Mouse (Mus musculus) heart, embryonic 16.5 days (tissue): ENCODE measurements around the gene Syngap1. TPM values are rescaled to one million over a fixed set of nuclear protein-coding genes. Genes with fewer than 3 reads are reported as not detected.

Experiments
- ATAC-seq: fragments of 200-750 bp; cut with Nextera tagmentation; replicated peaks from 2 replicates; pipeline ENCODE4 v1.8.0; 2017; ENCODE audit warnings: moderate number of reproducible peaks; ENCODE audit not compliant: insufficient read depth, low FRiP score; ENCODE audit errors: extremely low read depth
- H3K27ac ChIP-seq: fragments of 300-500 bp; sonication (generic); 2 replicates; pipeline ENCODE4 v1.5.1; 2014; ENCODE audit warnings: mild to moderate bottlenecking, low read length, control low read depth, moderate library complexity
- H3K27me3 ChIP-seq: fragments of 300-500 bp; sonication (generic); 2 replicates; pipeline ENCODE4 v1.6.1; 2014; ENCODE audit warnings: low read length, mixed read lengths; ENCODE audit not compliant: control insufficient read depth, insufficient read depth
- H3K36me3 ChIP-seq: fragments of 300-500 bp; sonication (generic); 2 replicates; pipeline ENCODE4 v1.6.1; 2014; ENCODE audit not compliant: control insufficient read depth, insufficient read depth
- H3K4me1 ChIP-seq: fragments of 300-500 bp; sonication (generic); 2 replicates; pipeline ENCODE4 v1.6.1; 2014; ENCODE audit warnings: low read length, mixed read lengths; ENCODE audit not compliant: control insufficient read depth, insufficient read depth
- H3K4me2 ChIP-seq: fragments of 300-500 bp; sonication (generic); 2 replicates; pipeline ENCODE4 v1.6.1; 2014; ENCODE audit warnings: low read depth, mild to moderate bottlenecking, control low read depth, low read length
- H3K4me3 ChIP-seq: fragments of 300-500 bp; sonication (generic); 2 replicates; pipeline ENCODE4 v1.5.1; 2014; ENCODE audit warnings: mild to moderate bottlenecking, control low read depth, low read length
- H3K9ac ChIP-seq: fragments of 300-500 bp; sonication (generic); 2 replicates; pipeline ENCODE4 v1.6.1; 2014; ENCODE audit warnings: low read length, control low read depth
- H3K9me3 ChIP-seq: fragments of 300-500 bp; sonication (generic); replicated peaks from 2 replicates; pipeline ENCODE4 v1.6.1; 2016; ENCODE audit warnings: low read length; ENCODE audit not compliant: control insufficient read depth
- WGBS: fragments of 180-500 bp; shearing (Covaris S2); extraction: QIAGEN DNeasy Blood & Tissue Kit; methylation state at CpG from one replicate; pipeline ENCODE4 v1.1.7; 2014; 5-methylcytosine and 5-hydroxymethylcytosine counted together
- polyA plus RNA-seq: library from polyadenylated mRNA; unstranded; fragments of >200 nt; fragmentation: Nextera tagmentation; extraction: Ambion mirVana; gene quantifications from 2 replicates; pipeline ENCODE4 v1.2.1, GENCODE M21; 2015

Gene Syngap1
- polyA plus RNA-seq, 1 experiment from 2014 or later: 1.2 TPM

- H3K9me3 ChIP-seq: no peaks in the 10 kb centered on the region
- H3K4me2 ChIP-seq: peak overlapping the region; percentile 59
- peak overlapping the region; percentile 29 for H3K4me3 ChIP-seq
- peak; percentile 25; the same call in 1 of the 2 replicates for ATAC-seq
- 3% methylated on average over 10 of the region's 11 CpGs for WGBS
- peaks cover 51% of the 10 kb centered on the region for H3K4me1 ChIP-seq
- no peaks in the 10 kb centered on the region for H3K27me3 ChIP-seq
- no peaks in the 10 kb centered on the region for H3K36me3 ChIP-seq
- H3K9ac ChIP-seq: peak overlapping the region; percentile 55
- H3K27ac ChIP-seq: no peak overlapping the region
Measured at GRCm38 (mm10) chr17:26951406-26951805, 10.4 kb downstream of the Syngap1 start.

DNA sequence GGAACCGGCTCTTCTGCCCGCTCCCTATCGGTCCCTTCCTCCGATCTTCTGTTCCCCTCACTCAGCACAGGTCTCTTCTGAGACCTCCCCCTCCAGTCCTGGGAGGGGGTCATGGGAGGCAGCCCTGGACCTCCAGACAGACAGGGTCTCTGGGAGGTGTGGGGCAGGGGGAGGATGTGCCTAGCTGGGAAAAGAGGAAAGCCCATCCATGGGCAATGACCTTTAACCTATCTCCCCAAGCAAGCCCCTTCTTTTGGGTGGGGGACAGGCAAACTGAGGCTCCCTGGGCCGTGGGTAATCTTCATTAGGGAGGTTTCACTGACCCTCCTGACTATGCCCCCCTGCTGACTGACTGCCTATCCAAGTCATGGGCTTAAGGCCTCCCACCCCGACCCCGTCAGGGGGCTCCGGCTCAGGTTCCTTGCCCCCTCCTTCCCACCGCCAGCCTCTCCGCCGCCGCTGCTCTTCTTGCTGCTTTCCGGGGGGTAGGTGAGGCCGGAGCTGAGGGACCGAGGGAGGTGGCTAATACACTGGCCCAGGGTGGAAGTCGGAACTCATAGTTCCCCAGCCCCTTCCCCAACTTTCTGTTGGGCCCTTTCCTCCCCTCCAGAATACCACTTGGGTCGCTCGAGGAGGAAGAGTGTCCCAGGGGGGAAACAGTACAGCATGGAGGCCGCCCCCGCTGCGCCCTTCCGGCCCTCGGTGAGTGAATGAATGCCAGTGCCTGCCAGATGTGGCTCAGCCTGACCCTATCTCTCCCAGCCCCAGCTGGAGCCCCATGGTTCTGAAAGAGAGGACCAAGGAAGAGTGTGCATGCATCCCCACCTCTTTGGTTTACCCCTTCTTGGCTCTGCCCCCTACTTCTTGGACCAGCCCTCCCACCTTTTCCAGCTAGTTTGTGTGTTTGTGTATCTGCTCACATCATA lies 11.2 kb downstream of the Syngap1 start:
- no peak for ATAC-seq
- H3K27ac ChIP-seq: no peak overlapping the region
- H3K4me1 ChIP-seq: peaks cover 47% of the 10 kb centered on the region

DNA sequence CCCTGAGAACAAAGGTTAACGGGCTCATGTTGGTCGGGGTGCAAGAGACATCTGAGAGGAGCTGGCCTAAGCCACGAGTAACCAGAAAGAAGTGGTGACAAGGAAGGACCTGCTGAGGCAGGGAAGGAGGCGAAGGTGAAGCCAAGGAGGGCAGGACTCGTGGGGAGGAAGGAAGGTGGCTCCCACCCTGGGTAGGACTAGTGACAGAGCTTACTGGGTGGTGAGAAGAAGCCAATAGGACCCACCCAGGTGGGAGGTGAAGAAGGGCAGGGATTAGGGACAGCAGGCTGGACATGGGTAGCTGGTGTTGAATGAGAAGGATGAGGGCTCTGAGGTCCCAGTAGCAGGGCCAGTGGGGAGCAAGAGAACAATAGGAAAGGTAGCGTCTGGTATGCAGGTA lies 12.1 kb downstream of the Syngap1 start:
- ATAC-seq: no peak
- Histone ChIP-seq H3K27me3 (no peaks in the 10 kb centered on the region), H3K4me1 (peaks cover 43% of the 10 kb centered on the region), H3K4me2 (peak overlapping the region; percentile 48), H3K9ac (peak overlapping the region; percentile 50; the same call in 1 of the 2 replicates), H3K36me3 (peaks cover 11% of the 10 kb centered on the region), H3K27ac (peak overlapping the region; percentile 87), H3K9me3 (no peaks in the 10 kb centered on the region), H3K4me3 (no peak overlapping the region)
- 28% methylated on average over 6 of the region's 6 CpGs for WGBS

More for the DNA sequence above, 11.2 kb downstream of the Syngap1 start:
- 22% methylated on average over 23 of the region's 23 CpGs for WGBS
- Histone ChIP-seq H3K9me3 (no peaks in the 10 kb centered on the region), H3K27me3 (no peaks in the 10 kb centered on the region), H3K36me3 (0 out of 2 replicates have a peak, but pooled peaks cover 3% of the 10 kb centered on the region), H3K4me3 (peak overlapping the region; percentile 29), H3K9ac (peak overlapping the region; percentile 50), H3K4me2 (peak overlapping the region; percentile 59)

- peak; percentile 37 for ATAC-seq
- H3K4me3 ChIP-seq: peak overlapping the region; percentile 18
- no peaks in the 10 kb centered on the region for H3K9me3 ChIP-seq
- H3K9ac ChIP-seq: peak overlapping the region; percentile 50
- H3K4me1 ChIP-seq: peaks cover 43% of the 10 kb centered on the region
- WGBS: 7% methylated on average over 11 of the region's 16 CpGs
- H3K36me3 ChIP-seq: peaks cover 11% of the 10 kb centered on the region
- peak overlapping the region; percentile 87 for H3K27ac ChIP-seq
- H3K27me3 ChIP-seq: no peaks in the 10 kb centered on the region
- peak overlapping the region; percentile 48 for H3K4me2 ChIP-seq
Measured at GRCm38 (mm10) chr17:26953726-26954125, 12.7 kb downstream of the Syngap1 start.

DNA sequence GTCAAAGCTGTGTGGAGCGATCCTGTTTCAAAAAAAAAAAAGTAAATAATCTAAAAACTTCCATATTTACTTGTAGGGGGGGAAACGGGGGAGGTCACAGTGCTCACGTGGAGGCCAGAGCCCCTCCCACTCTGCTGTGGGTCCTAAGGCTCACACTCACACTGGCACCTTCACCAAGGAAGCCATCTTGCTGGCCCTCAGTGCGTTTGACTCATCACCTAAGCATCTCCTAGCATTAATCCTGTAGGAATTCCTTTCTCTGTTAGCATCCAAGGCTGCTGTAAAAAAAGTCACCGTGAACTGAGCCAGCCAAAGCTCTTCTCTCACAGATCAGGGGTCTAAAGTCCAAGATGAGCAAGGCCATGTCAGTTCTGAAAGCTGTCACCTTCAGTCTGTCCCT lies 15.3 kb downstream of the Syngap1 start:
- Histone ChIP-seq H3K9me3 (no peaks in the 10 kb centered on the region), H3K4me2 (no peak overlapping the region), H3K27ac (no peak overlapping the region), H3K9ac (no peak overlapping the region), H3K27me3 (no peaks in the 10 kb centered on the region), H3K4me3 (no peak overlapping the region), H3K4me1 (peaks cover 25% of the 10 kb centered on the region), H3K36me3 (peaks cover 18% of the 10 kb centered on the region)
- WGBS: 66% methylated on average over 5 of the region's 5 CpGs
- no peak for ATAC-seq

- Histone ChIP-seq H3K9me3 (no peaks in the 10 kb centered on the region), H3K27ac (no peak overlapping the region), H3K4me1 (peaks cover 21% of the 10 kb centered on the region), H3K36me3 (peaks cover 21% of the 10 kb centered on the region), H3K9ac (no peak overlapping the region), H3K4me2 (no peak overlapping the region), H3K4me3 (no peak overlapping the region), H3K27me3 (no peaks in the 10 kb centered on the region)
- WGBS: 67% methylated on average over 18 of the region's 18 CpGs
- ATAC-seq: no peak
Measured at GRCm38 (mm10) chr17:26956895-26957294, 15.8 kb downstream of the Syngap1 start.

- H3K4me3 ChIP-seq: no peak overlapping the region
- H3K4me1 ChIP-seq: peaks cover 11% of the 10 kb centered on the region
- no peak overlapping the region for H3K4me2 ChIP-seq
- 91% methylated on average over 5 of the region's 5 CpGs for WGBS
- H3K27ac ChIP-seq: no peak overlapping the region
- H3K9me3 ChIP-seq: no peaks in the 10 kb centered on the region
- H3K9ac ChIP-seq: no peak overlapping the region
- peaks cover 25% of the 10 kb centered on the region for H3K36me3 ChIP-seq
- ATAC-seq: no peak
- no peaks in the 10 kb centered on the region for H3K27me3 ChIP-seq
Measured at GRCm38 (mm10) chr17:26957872-26958271, 16.8 kb downstream of the Syngap1 start.

- WGBS: 58% methylated on average over 5 of the region's 5 CpGs
- Histone ChIP-seq H3K27ac (no peak overlapping the region), H3K4me1 (peaks cover 2% of the 10 kb centered on the region), H3K4me3 (no peak overlapping the region), H3K9ac (no peak overlapping the region), H3K9me3 (no peaks in the 10 kb centered on the region), H3K4me2 (no peak overlapping the region), H3K36me3 (peaks cover 25% of the 10 kb centered on the region), H3K27me3 (no peaks in the 10 kb centered on the region)
- no peak for ATAC-seq
Measured at GRCm38 (mm10) chr17:26958880-26959279, 17.8 kb downstream of the Syngap1 start.

DNA sequence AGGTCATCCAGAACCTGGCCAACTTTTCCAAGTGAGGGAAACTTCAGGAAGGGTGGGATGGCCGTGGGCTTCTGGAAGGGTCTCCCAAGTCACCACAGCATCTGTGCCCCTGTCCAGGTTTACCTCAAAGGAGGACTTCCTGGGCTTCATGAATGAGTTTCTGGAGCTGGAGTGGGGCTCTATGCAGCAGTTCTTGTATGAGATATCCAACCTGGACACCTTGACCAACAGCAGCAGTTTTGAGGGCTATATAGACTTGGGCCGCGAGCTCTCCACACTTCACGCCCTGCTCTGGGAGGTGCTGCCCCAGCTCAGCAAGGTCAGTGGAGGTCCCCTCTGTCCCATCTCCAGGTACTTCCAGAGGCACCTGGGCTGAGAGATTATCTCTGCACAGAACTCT lies 18.8 kb downstream of the Syngap1 start:
- Histone ChIP-seq H3K9ac (no peak overlapping the region), H3K4me3 (no peak overlapping the region), H3K36me3 (peaks cover 25% of the 10 kb centered on the region), H3K4me2 (no peak overlapping the region), H3K27ac (no peak overlapping the region), H3K4me1 (no peaks in the 10 kb centered on the region), H3K9me3 (no peaks in the 10 kb centered on the region), H3K27me3 (no peaks in the 10 kb centered on the region)
- 91% methylated on average over 4 of the region's 4 CpGs for WGBS
- no peak for ATAC-seq
